Mouse (Mus musculus): ENCODE measurements around the gene Fgd2.

Gene Fgd2

GRCm38 (mm10) chr17:29422912-29423504 lies 62.3 kb downstream of the Fgd2 start:
- no peak for DNase-seq (ENCODE audit: low spot score)

GRCm38 (mm10) chr17:29423991-29424390 lies 63.3 kb downstream of the Fgd2 start:
- DNase-seq (ENCODE audit: low spot score), result no peak

DNA sequence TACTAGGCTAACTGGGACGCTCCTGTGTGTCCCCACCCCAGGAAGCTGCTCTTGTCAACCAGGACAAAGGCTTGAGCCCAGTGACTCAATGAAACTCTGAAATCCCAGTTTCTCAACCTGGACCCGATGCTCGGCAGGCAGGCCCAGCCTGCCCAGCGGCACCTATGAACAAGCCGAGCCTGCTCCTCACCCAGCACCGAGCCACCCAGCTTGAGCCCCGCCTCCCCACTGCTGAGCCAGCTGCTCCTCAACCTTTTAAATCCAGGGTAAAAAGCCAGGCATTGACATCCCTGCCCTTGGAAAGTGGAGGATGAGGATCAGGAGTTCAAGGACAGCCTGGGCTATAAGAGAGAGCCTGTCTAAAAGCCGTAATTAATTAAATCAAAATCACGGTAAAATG lies 64.6 kb downstream of the Fgd2 start:
- DNase-seq (ENCODE audit: low spot score), result no peak

DNA sequence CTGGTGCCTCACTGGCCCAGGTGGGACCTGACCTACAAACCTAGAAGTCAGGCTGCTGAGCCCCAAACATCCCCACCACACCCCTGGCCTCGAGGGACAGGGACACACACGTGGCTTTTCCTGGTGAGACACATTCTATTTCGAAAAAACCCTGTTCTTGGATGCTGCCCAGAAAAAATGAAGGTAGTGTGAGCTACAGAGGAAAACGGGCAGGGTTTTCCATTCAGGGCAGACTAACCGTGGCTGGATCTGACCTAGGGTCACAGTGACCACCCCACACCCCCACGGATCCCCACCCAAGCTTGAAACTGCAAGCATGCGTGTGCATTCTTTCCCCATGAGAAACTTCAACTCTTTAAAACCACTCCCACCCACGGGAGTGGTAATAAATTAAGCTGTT lies 67.5 kb downstream of the Fgd2 start:
- no peak for DNase-seq (ENCODE audit: low spot score)

- no peak for DNase-seq (ENCODE audit: low spot score)
Measured at GRCm38 (mm10) chr17:29428826-29429225, 68.1 kb downstream of the Fgd2 start.

Data from embryo, embryonic 10 days (tissue).